Mouse (Mus musculus) kidney, postnatal 0 days (tissue): ENCODE measurements around the gene Fars2. TPM values are rescaled to one million over a fixed set of nuclear protein-coding genes. Genes with fewer than 3 reads are reported as not detected.
"Not testable (repeated sequence)": the region's sequence is repeated elsewhere in the genome, so short reads cannot be mapped to it uniquely, and the experiment has no call there.

Experiments
- ATAC-seq: fragments of 200-750 bp; cut with Nextera tagmentation; replicated peaks from 2 replicates; pipeline ENCODE4 v1.8.0; 2017; ENCODE audit warnings: low read depth, moderate number of reproducible peaks, moderate TSS enrichment, moderate library complexity; ENCODE audit not compliant: low FRiP score
- DNase-seq: peaks from one replicate; pipeline ENCODE4 v3.0.0-alpha.2; 2016; ENCODE audit warnings: low spot score
- H3K27ac ChIP-seq: fragments of 300-500 bp; sonication (generic); 2 replicates; pipeline ENCODE4 v1.5.1; 2014; ENCODE audit warnings: mild to moderate bottlenecking
- H3K27me3 ChIP-seq: fragments of 300-500 bp; sonication (generic); 2 replicates; pipeline ENCODE4 v1.6.1; 2014; ENCODE audit warnings: low read length, mixed read lengths; ENCODE audit not compliant: insufficient read depth
- H3K36me3 ChIP-seq: fragments of 300-500 bp; sonication (generic); 2 replicates; pipeline ENCODE4 v1.6.1; 2014; ENCODE audit warnings: low read length, mixed read lengths; ENCODE audit not compliant: insufficient read depth
- H3K4me1 ChIP-seq: fragments of 300-500 bp; sonication (generic); replicated peaks from 2 replicates; pipeline ENCODE4 v1.6.1; 2014; ENCODE audit warnings: antibody characterized with exemption, low read length, mixed read lengths; ENCODE audit not compliant: insufficient read depth
- H3K4me2 ChIP-seq: fragments of 300-500 bp; sonication (generic); 2 replicates; pipeline ENCODE4 v1.6.1; 2014; ENCODE audit warnings: mild to moderate bottlenecking, low read length, moderate library complexity, mixed read lengths
- H3K4me3 ChIP-seq: fragments of 300-500 bp; sonication (generic); replicated peaks from 2 replicates; pipeline ENCODE4 v1.5.1; 2014; ENCODE audit warnings: low read depth, low read length
- H3K9ac ChIP-seq: fragments of 300-500 bp; sonication (generic); 2 replicates; pipeline ENCODE4 v1.6.1; 2014; ENCODE audit warnings: low read depth, low read length
- H3K9me3 ChIP-seq: fragments of 300-500 bp; sonication (generic); replicated peaks from 2 replicates; pipeline ENCODE4 v1.6.1; 2016; ENCODE audit warnings: low read length, inconsistent platforms, mixed read lengths
- CTCF ChIP-seq: IDR thresholded peaks from 2 replicates; pipeline ENCODE4 v1.5.1; 2016; ENCODE audit warnings: antibody characterized with exemption, low read depth, mild to moderate bottlenecking, moderate library complexity
- WGBS: fragments of 180-500 bp; shearing (Covaris S2); extraction: QIAGEN DNeasy Blood & Tissue Kit; methylation state at CpG from one replicate; pipeline ENCODE4 v1.1.7; 2014; 5-methylcytosine and 5-hydroxymethylcytosine counted together
- polyA plus RNA-seq: library from polyadenylated mRNA; unstranded; fragments of >200 nt; fragmentation: Nextera tagmentation; extraction: Ambion mirVana; gene quantifications from 2 replicates; pipeline ENCODE4 v1.2.1, GENCODE M21; 2015

The Fars2 gene
- polyA plus RNA-seq, 1 experiment from 2014 or later: 54.7 TPM

DNA sequence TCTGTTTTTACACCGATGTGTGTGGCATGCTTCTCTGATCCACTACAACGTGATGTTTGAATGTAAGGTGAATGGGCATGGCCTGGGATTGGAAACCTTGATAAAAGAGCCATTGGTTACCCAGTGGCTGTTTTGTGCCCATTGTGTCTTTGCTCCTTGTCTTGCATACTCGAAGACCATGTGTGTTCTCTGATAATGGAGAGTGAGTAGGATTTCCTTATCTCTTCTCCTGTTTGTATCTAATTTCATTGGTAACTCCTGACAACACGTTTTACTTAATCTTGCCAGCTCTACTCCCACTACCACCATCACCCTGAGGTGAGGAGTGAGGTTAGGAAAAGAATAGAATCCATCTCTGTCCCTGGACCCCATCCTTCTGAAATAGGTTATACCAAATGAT is 240.3 kb downstream of the Fars2 start:
- no peak overlapping the region for H3K4me3 ChIP-seq
- 84% methylated on average over 4 of the region's 4 CpGs for WGBS
- H3K9me3 ChIP-seq: no peaks in the 10 kb centered on the region
- H3K27me3 ChIP-seq: no peaks in the 10 kb centered on the region
- no peak overlapping the region for H3K9ac ChIP-seq
- no peak for TF ChIP-seq CTCF
- no peak for DNase-seq
- H3K4me2 ChIP-seq: no peak overlapping the region
- no peak overlapping the region for H3K27ac ChIP-seq
- H3K4me1 ChIP-seq: no peaks in the 10 kb centered on the region
- no peak for ATAC-seq
- no peaks in the 10 kb centered on the region for H3K36me3 ChIP-seq

DNA sequence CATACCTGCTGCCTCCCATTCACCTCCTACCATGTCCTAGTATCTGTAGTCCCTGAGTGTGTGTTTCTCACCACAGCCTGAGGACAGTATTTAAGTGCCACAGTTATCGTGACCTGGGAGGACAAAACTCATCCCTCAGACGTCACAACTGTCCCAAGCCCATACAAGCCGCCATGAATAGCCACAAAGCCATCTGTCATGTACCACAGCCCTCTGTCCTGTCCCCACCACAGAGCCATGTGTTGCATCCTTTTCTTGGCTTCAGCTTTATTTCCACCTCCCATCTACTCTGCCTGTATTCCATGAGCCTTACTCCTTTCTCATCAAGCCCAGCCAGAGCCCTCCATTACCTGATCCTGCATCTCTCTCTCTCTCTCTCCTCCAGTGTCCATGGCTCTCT is 244.2 kb downstream of the Fars2 start:
- Histone ChIP-seq H3K4me2 (no peak overlapping the region), H3K9me3 (no peaks in the 10 kb centered on the region), H3K27ac (no peak overlapping the region), H3K27me3 (no peaks in the 10 kb centered on the region), H3K9ac (no peak overlapping the region), H3K4me3 (no peak overlapping the region), H3K36me3 (no peaks in the 10 kb centered on the region), H3K4me1 (no peaks in the 10 kb centered on the region)
- DNase-seq (no peak), ATAC-seq (no peak)
- 91% methylated on average over 3 of the region's 3 CpGs for WGBS
- TF ChIP-seq CTCF: no peak

DNA sequence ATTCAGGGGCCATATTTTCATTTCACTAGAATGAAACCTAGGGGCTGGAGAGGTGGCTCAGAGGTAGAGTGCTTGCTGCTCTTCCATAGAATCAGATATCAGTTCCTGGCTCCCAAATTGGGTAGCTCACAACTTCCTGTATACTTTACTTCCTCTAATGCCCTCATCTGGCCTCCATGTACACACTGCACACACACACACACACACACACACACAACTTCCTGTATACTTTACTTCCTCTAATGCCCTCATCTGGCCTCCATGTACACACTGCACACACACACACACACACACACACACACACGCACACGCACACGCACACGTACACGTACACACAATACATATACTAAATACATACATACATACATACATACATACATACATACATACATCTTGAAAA is 248.5 kb downstream of the Fars2 start:
- H3K27ac ChIP-seq, DNase-seq, H3K27me3 ChIP-seq, H3K4me1 ChIP-seq, H3K4me3 ChIP-seq, H3K36me3 ChIP-seq, H3K9me3 ChIP-seq, H3K4me2 ChIP-seq, H3K9ac ChIP-seq, ATAC-seq: not testable (repeated sequence)
- WGBS: 93% methylated on average over 5 of the region's 5 CpGs

DNA sequence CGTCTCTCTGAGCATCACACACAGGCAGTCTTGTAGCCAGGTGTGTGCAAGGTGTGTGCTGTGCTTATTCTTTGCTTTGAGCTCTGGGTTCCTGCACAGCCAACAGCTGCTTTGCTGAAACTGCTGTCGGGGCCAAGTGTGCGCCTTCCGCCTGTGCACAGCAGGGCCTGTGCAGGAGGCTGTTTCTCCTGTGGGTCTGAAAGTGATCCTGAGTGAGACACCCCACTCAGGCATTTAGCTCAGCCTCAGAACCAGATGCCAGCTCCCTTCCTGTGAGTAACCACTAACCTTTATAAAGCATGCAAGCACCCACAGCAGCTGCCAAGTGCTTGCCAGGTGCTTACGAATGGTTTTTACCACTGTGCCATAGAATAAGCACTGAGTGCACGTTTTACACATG is 249.1 kb downstream of the Fars2 start:
- H3K27ac ChIP-seq: no peak overlapping the region
- no peak for DNase-seq
- H3K36me3 ChIP-seq: no peaks in the 10 kb centered on the region
- no peaks in the 10 kb centered on the region for H3K4me1 ChIP-seq
- no peak overlapping the region for H3K4me2 ChIP-seq
- H3K9me3 ChIP-seq: no peaks in the 10 kb centered on the region
- no peak overlapping the region for H3K9ac ChIP-seq
- H3K27me3 ChIP-seq: no peaks in the 10 kb centered on the region
- ATAC-seq: no peak
- TF ChIP-seq CTCF: no peak
- H3K4me3 ChIP-seq: no peak overlapping the region
- WGBS: 90% methylated on average over 6 of the region's 6 CpGs

DNA sequence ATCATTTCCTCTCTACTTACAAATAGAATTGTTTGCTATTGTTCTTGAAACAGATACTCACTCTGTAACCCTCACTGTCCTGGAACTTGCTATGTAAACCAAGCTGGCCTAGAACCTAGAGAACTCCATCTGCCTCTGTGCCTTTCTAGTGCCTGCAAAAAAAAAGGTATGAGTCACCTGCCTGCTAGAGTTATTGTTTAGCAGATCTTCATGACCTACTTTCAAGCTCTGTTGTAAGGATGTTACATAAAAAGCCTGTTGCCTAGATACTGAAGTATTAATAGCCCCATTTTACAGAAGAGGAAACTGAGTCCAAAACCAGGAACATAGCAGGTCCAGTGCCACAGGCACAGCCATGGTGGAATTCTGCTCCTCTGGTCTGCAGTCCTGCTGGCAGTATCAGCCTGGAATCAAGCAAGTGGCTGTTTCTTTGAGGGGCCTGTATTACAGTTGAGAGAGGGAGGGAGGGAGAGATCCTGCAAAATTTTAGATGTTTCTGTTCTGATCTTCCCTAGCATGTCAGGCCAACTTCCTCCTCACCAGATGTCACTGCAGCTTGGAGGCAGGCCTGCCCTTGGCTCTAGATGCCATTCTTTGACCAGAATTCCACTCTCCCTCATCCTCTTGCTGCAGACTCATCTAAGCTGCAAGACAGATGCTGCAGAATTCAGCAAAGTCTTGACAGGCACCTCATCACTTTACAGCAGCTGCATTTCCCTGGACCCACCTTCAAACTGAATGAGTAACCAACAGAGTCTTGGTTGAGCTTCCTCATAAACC is 250.7 kb downstream of the Fars2 start:
- Histone ChIP-seq H3K36me3 (no peaks in the 10 kb centered on the region), H3K27ac (no peak overlapping the region), H3K9ac (no peak overlapping the region), H3K4me1 (no peaks in the 10 kb centered on the region), H3K4me2 (no peak overlapping the region), H3K4me3 (no peak overlapping the region), H3K27me3 (no peaks in the 10 kb centered on the region), H3K9me3 (no peaks in the 10 kb centered on the region)
- no peak for TF ChIP-seq CTCF
- ATAC-seq: no peak
- DNase-seq: no peak

DNA sequence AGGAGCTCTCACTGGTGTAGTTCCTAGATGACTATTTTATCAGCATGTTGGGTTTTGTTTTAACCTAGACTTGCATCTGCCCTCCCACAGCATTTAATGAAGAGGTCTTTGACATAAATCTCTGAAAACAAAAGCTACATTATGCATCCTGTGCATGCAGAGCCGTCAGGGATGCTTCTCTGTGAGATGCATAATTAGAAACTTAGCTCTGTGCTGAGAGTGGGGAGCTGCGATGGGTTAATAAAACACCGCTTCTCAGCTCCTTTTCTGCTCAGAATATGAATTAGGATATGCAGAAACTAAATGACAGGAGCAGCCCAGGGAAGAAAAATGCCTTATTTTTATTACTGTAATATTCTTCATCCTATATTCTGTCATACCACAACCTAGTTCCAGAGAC is 251.6 kb downstream of the Fars2 start:
- no peaks in the 10 kb centered on the region for H3K36me3 ChIP-seq
- no peak for ATAC-seq
- no peak overlapping the region for H3K9ac ChIP-seq
- no peak for TF ChIP-seq CTCF
- H3K4me1 ChIP-seq: no peaks in the 10 kb centered on the region
- DNase-seq: no peak
- no peak overlapping the region for H3K4me3 ChIP-seq
- H3K4me2 ChIP-seq: no peak overlapping the region
- 71% methylated on average over 3 of the region's 3 CpGs for WGBS
- H3K27ac ChIP-seq: no peak overlapping the region
- H3K9me3 ChIP-seq: no peaks in the 10 kb centered on the region
- no peaks in the 10 kb centered on the region for H3K27me3 ChIP-seq

DNA sequence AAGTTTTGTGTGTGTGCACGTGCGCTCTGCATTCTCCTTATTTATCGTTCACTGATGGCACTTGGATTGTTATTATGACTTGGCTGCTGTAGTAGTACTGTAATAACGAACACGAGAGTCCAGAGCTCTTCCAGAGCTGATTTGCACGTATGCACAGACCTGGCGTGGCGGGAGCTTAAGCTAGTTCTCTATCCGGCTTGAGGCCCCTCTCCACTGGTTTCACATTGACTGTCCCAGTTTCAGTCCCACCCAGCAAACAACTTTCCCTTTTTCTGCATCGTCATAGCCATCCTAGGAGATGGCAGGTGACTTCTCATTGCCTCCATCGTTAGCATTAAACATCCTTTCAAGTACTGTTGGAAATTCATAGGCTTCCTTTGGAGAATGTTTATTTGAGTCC is 252.2 kb downstream of the Fars2 start:
- Histone ChIP-seq H3K4me2 (no peak overlapping the region), H3K4me1 (no peaks in the 10 kb centered on the region), H3K27ac (no peak overlapping the region), H3K9ac (no peak overlapping the region), H3K27me3 (no peaks in the 10 kb centered on the region), H3K4me3 (no peak overlapping the region), H3K9me3 (no peaks in the 10 kb centered on the region), H3K36me3 (no peaks in the 10 kb centered on the region)
- no peak for ATAC-seq
- TF ChIP-seq CTCF: no peak
- DNase-seq: no peak
- WGBS: 84% methylated on average over 11 of the region's 11 CpGs
